Mouse (Mus musculus): ENCODE results near the gene Snx10.

GRCm38 (mm10) chr6:51613661-51614060, 90.0 kb downstream of the Snx10 start:
- TF ChIP-seq POLR2A (IDR thresholded peaks at IDR 0.05; ENCODE audit: control insufficient read depth, low read depth, low read length) (no peak), CTCF (IDR thresholded peaks at IDR 0.05; ENCODE audit: control insufficient read depth, insufficient read depth, insufficient replicate concordance, low read depth, low read length) (no peak)
